Mouse (Mus musculus): ENCODE measurements around the gene Krt78. TPM values are rescaled to one million over a fixed set of nuclear protein-coding genes. Genes with fewer than 3 reads are reported as not detected.

Krt78 gene
- polyA plus RNA-seq (2012; ENCODE audit: low replicate concordance) = not detected in 2 replicates

GRCm38 (mm10) chr15:101954187-101954586 lies at the start of gene Krt78:
TSS of gene Krt78 (minus strand) at chr15:101954287.

GRCm38 (mm10) chr15:101940274-101940829 lies 13.7 kb downstream of the Krt78 start, which contains the start of gene Krt79:
TSS of gene Krt79 (minus strand) at chr15:101940324.

GRCm38 (mm10) chr15:101924635-101925034 lies 29.5 kb downstream of the Krt78 start, which contains the start of gene Krt4:
TSS of gene Krt4 (minus strand) at chr15:101924735.

Other genes with a start within 250 kb of the Krt78 start
- gene Krt5, start 241.4 kb downstream of the Krt78 start, polyA plus RNA-seq (2012; ENCODE audit: low replicate concordance) = not detected in 2 replicates
- gene Krt71, start 211.2 kb downstream of the Krt78 start, polyA plus RNA-seq (2012; ENCODE audit: low replicate concordance) = not detected in 2 replicates
- not detected in 2 replicates for gene Krt72, start 167.8 kb downstream of the Krt78 start, polyA plus RNA-seq (2012; ENCODE audit: low replicate concordance)
- not detected in 2 replicates for gene Krt73, start 151.9 kb downstream of the Krt78 start, polyA plus RNA-seq (2012; ENCODE audit: low replicate concordance)
- not detected in 2 replicates for gene Krt2, start 136.1 kb downstream of the Krt78 start, polyA plus RNA-seq (2012; ENCODE audit: low replicate concordance)
- gene Krt1, start 103.5 kb downstream of the Krt78 start, polyA plus RNA-seq (2012; ENCODE audit: low replicate concordance) = not detected in 2 replicates
- gene Krt77, start 84.6 kb downstream of the Krt78 start, polyA plus RNA-seq (2012; ENCODE audit: low replicate concordance) = not detected in 2 replicates
- gene Krt76, start 61.4 kb downstream of the Krt78 start, polyA plus RNA-seq (2012; ENCODE audit: low replicate concordance) = not detected in 2 replicates
- gene Krt4, start 29.6 kb downstream of the Krt78 start, polyA plus RNA-seq (2012; ENCODE audit: low replicate concordance) = 0.07 TPM in 1 of 2 replicates, not detected in the other
- not detected in 2 replicates for gene Krt79, start 14.0 kb downstream of the Krt78 start, polyA plus RNA-seq (2012; ENCODE audit: low replicate concordance)
- not detected in 2 replicates for gene Krt8, start 50.2 kb upstream of the Krt78 start, polyA plus RNA-seq (2012; ENCODE audit: low replicate concordance)
- gene Krt18, start 73.9 kb upstream of the Krt78 start, polyA plus RNA-seq (2012; ENCODE audit: low replicate concordance) = 0.15 and 0.29 TPM in 2 replicates
- gene Eif4b, start 119.5 kb upstream of the Krt78 start, polyA plus RNA-seq (2012; ENCODE audit: low replicate concordance) = 93.4 and 169 TPM in 2 replicates
- 1.7 and 2.5 TPM in 2 replicates for gene Tns2, start 146.1 kb upstream of the Krt78 start, polyA plus RNA-seq (2012; ENCODE audit: low replicate concordance)
- 11.8 and 25.2 TPM in 2 replicates for gene Spryd3, start 181.9 kb upstream of the Krt78 start, polyA plus RNA-seq (2012; ENCODE audit: low replicate concordance)
- 1.1 and 3.3 TPM in 2 replicates for gene Igfbp6, start 190.1 kb upstream of the Krt78 start, polyA plus RNA-seq (2012; ENCODE audit: low replicate concordance)
- gene Soat2, start 196.2 kb upstream of the Krt78 start, polyA plus RNA-seq (2012; ENCODE audit: low replicate concordance) = 1.0 and 2.3 TPM in 2 replicates
- 23.6 and 23.9 TPM in 2 replicates for gene Zfp740, start 249.0 kb upstream of the Krt78 start, polyA plus RNA-seq (2012; ENCODE audit: low replicate concordance)

All from hematopoietic multipotent progenitor cell, adult 10-12 weeks (in vitro differentiated cells).